Mouse (Mus musculus) hindbrain, embryonic 14.5 days (tissue): Measurements from ENCODE around the gene E130308A19Rik. TPM values are rescaled to one million over a fixed set of nuclear protein-coding genes. Genes with fewer than 3 reads are reported as not detected.

Source experiments
- ATAC-seq: fragments of 200-750 bp; cut with Nextera tagmentation; 2 replicates; pipeline ENCODE4 v1.8.0; 2017; ENCODE audit warnings: moderate number of reproducible peaks, mild to moderate bottlenecking, moderate TSS enrichment, moderate library complexity; ENCODE audit not compliant: low FRiP score
- DNase-seq: peaks from one replicate; pipeline ENCODE4 v3.0.0-alpha.2; 2015; ENCODE audit warnings: low spot score
- H3K27ac ChIP-seq: fragments of 300-500 bp; sonication (generic); 2 replicates; pipeline ENCODE4 v1.5.1; 2014; ENCODE audit warnings: mild to moderate bottlenecking, moderate library complexity
- H3K27me3 ChIP-seq: fragments of 300-500 bp; sonication (generic); 2 replicates; pipeline ENCODE4 v1.6.1; 2014; ENCODE audit warnings: mild to moderate bottlenecking, low read length, mixed read lengths; ENCODE audit not compliant: control insufficient read depth, insufficient read depth
- H3K36me3 ChIP-seq: fragments of 300-500 bp; sonication (generic); replicated peaks from 2 replicates; pipeline ENCODE4 v1.6.1; 2014; ENCODE audit not compliant: control insufficient read depth, insufficient read depth
- H3K4me1 ChIP-seq: fragments of 300-500 bp; sonication (generic); replicated peaks from 2 replicates; pipeline ENCODE4 v1.6.1; 2014; ENCODE audit warnings: antibody characterized with exemption, low read length, mixed read lengths; ENCODE audit not compliant: control insufficient read depth, insufficient read depth
- H3K4me2 ChIP-seq: fragments of 300-500 bp; sonication (generic); replicated peaks from 2 replicates; pipeline ENCODE4 v1.6.1; 2014; ENCODE audit warnings: mild to moderate bottlenecking, moderate library complexity
- H3K4me3 ChIP-seq: fragments of 300-500 bp; sonication (generic); replicated peaks from 2 replicates; pipeline ENCODE4 v1.5.1; 2014; ENCODE audit warnings: mild to moderate bottlenecking, low read length
- H3K9ac ChIP-seq: fragments of 300-500 bp; sonication (generic); 2 replicates; pipeline ENCODE4 v1.6.1; 2014
- H3K9me3 ChIP-seq: fragments of 300-500 bp; sonication (generic); 2 replicates; pipeline ENCODE4 v1.6.1; 2016; ENCODE audit warnings: low read length; ENCODE audit not compliant: control insufficient read depth
- WGBS: fragments of 180-500 bp; shearing (Covaris S2); extraction: QIAGEN DNeasy Blood & Tissue Kit; methylation state at CpG from one replicate; pipeline ENCODE4 v1.1.7; 2014; 5-methylcytosine and 5-hydroxymethylcytosine counted together
- polyA plus RNA-seq: library from polyadenylated mRNA; unstranded; fragments of >200 nt; fragmentation: Nextera tagmentation; extraction: Ambion mirVana; gene quantifications from 2 replicates; pipeline ENCODE4 v1.2.1, GENCODE M21; 2014

Gene E130308A19Rik
- 54.7 and 59.9 TPM in 2 replicates for polyA plus RNA-seq

DNA sequence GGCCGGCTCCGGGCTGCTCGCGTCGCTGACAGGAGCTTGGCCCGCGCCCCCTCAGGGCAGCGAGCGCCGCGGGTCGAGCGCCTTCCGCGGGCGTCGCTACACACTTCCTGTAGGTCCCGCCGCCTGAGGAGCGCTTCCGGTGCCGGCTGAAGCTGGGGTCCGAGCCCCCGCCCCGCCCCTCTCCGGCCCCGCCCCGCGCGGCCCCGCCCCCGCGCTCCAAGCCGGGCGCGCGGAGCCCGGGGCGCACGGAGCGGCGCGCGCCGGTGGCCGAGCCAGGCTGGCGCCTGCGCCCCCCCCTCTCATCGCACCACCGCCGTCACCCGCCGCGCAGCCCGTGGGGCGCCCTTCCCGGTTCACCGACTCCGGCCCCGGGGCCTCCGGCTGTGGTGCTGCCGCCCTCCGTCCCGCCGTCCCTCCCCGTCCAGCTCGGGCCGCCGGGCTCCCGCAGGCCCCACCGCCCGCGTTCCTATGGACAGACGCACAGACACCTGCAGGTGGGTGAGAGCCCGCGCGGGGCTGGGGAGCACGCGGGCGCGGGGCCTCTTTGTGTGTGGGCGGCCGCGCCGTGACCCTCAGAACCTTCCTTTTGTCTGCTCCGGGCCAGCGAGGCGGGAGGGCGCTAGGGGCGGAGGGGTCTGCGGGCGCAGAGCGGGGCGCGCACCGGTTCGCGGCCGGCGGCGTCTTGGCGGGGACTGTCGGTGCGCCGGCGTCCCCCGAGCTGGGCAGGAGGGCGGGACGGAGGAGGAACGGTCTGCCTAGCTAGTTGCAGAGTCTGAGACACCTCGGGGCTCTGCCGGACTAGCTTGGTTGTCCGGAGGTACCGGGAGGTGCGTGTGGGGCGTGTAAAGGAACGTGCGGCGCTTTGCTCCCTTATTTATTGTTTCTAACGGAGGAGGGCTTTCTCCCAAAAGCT is at the start of gene E130308A19Rik:
Gene E130308A19Rik (plus strand): TSS at position 214 of the 913 bp plus-strand sequence.
- peak; percentile 91 for ATAC-seq
- Histone ChIP-seq H3K9me3 (no peaks in the 10 kb centered on the region), H3K4me2 (peak within 1 kb of the TSS; percentile 84), H3K9ac (peak within 1 kb of the TSS; percentile 98), H3K4me1 (peaks cover 32% of the 10 kb centered on the region), H3K27ac (peak within 1 kb of the TSS; percentile 96), H3K4me3 (peak within 1 kb of the TSS; percentile 98), H3K27me3 (no peaks in the 10 kb centered on the region), H3K36me3 (no peaks in the 10 kb centered on the region)
- peak; percentile 80 for DNase-seq
- under 1% methylated on average over 79 of the region's 120 CpGs for WGBS

DNA sequence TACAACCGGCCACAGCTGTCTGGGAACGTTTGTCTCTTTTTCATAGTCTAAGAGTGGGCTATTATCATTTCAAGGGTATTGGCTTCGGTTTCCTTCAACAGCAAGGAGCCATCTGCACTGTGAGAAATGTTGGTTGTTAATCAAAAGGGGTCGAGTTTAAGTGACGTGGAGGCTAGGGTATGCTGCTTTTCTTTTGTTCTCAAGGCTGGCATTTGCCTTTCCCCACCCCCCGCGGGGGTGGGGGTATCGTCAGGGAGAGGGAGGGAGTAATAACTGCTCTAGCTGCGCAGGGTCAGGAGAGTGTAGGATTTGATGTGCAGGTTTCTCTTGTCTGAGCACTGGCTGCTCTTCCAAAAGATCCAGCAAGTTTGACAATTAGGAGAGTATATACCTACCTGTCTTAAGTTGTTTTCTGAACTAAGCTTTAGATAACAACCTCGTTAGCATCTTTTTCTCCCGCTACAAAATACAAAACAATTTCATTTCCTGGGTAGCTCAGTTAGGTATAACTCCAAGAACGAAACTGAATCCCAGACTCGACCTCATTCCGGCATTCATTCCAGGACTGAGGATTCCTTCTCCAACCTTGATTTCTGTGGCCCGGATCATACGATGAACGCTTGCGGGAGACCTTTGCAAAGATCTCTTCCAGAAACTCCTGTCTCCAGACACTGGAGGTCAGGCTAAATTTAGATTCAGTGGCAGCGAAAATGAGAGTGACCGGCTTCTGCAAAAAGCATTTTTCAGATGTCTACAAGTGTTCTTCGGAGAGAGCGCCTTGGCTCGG is 45.3 kb upstream of the E130308A19Rik start:
- DNase-seq, result peak; percentile 69
- no peaks in the 10 kb centered on the region for H3K9me3 ChIP-seq
- no peaks in the 10 kb centered on the region for H3K36me3 ChIP-seq
- WGBS, result under 1% methylated on average over 23 of the region's 23 CpGs
- no peaks in the 10 kb centered on the region for H3K27me3 ChIP-seq
- peak overlapping the region; percentile 93 for H3K27ac ChIP-seq
- H3K4me3 ChIP-seq, result peak overlapping the region; percentile 63
- ATAC-seq, result peak; percentile 63
- H3K4me1 ChIP-seq, result peaks cover 15% of the 10 kb centered on the region
- H3K9ac ChIP-seq, result peak overlapping the region; percentile 68
- H3K4me2 ChIP-seq, result peak overlapping the region; percentile 78

DNA sequence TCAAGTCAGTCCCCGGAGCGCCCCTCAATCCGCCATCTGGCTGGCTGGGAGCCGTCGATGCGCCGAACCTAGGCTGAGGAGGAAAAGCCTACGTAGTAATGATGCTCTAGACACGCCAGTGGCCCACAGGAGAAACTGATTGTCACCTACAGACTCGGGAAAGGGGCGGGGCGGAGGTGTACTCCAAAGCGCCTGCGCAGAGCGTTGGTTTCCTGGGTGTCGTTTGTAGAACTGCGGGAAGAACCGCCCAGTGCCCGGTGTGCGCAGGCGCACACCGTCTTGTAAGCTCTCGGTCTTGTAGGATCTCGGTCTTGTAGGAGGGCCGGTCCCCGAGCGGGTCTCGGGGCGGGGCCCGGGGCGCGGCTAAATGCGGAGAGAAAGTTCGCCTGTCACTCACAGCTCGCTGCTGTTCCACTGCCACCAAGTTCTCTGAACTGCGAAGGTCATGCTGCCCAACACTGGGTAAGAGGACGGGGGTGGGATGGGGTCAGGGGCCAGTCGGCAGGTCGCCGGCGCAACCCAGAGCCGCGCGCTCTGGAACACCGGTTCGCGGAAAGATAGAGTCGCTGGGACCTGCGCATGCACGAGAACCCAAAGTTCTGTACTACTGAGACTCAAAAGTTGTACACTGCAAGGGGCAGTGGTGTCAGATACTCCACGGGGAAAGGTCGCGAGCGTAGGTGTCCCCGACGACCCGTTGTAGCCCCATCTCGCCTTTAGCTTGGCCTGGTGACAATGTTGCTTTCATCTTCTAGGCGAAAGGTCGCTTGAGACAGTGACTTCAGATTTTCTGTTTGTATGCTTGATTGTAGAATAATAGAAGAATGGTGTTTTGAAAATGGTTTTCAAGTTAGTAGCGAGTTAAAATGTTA is 44.5 kb upstream of the E130308A19Rik start, which contains the start of gene Hsdl2:
Gene Hsdl2 (plus strand): TSS at position 250 of the 872 bp plus-strand sequence.
- no peaks in the 10 kb centered on the region for H3K9me3 ChIP-seq
- peak within 1 kb of the TSS; percentile 93 for H3K27ac ChIP-seq
- no peaks in the 10 kb centered on the region for H3K36me3 ChIP-seq
- DNase-seq, result peak; percentile 100
- peaks cover 15% of the 10 kb centered on the region for H3K4me1 ChIP-seq
- no peaks in the 10 kb centered on the region for H3K27me3 ChIP-seq
- peak within 1 kb of the TSS; percentile 63 for H3K4me3 ChIP-seq
- peak within 1 kb of the TSS; percentile 68 for H3K9ac ChIP-seq
- ATAC-seq, result peak; percentile 97
- WGBS, result under 1% methylated on average over 61 of the region's 61 CpGs
- H3K4me2 ChIP-seq, result peak within 1 kb of the TSS; percentile 78

DNA sequence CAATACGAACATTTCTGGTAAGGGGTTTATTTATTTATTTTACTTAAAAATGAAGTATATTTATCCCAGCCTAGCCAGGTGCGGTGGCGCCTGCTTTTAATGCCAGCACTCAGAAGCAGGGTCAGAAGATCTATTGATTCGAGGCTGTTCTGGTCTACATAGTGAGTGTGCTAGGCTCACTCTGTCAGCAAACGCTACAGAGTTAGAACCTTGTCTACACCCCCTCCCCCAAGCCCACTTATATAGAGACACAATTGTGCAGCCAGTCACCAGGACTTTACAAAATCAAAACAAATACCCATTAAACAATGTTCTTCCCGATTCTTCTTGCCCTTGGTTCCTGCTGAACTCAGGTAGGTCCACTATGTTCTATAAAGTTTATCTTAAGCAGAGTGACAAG is 43.8 kb upstream of the E130308A19Rik start:
- Histone ChIP-seq H3K4me2 (peak overlapping the region; percentile 78), H3K27me3 (no peaks in the 10 kb centered on the region), H3K4me1 (peaks cover 15% of the 10 kb centered on the region), H3K9me3 (no peaks in the 10 kb centered on the region), H3K4me3 (peak overlapping the region; percentile 63), H3K9ac (peak overlapping the region; percentile 54), H3K27ac (no peak overlapping the region), H3K36me3 (no peaks in the 10 kb centered on the region)
- no peak for ATAC-seq
- DNase-seq, result no peak
- WGBS, result 27% methylated on average over 6 of the region's 6 CpGs

DNA sequence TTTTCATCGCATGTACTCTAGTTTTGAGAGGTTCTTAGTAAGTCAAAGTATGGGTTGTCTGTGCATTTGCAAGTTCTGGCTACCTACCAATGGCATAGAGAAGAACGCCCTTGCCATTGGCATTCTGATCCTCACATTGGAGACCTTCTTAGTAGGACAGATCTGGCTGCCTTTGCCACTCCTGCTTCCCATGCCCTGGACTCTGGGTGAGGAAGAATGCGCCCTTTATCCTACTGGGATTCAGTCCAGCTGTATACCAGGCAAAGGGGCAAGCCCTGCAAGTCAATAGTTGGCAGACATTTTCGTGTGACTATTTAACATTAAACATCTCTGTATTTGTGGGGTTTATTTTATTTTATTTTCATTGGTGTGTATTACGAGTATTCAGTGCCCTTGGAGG is 40.9 kb upstream of the E130308A19Rik start:
- H3K9me3 ChIP-seq, result no peaks in the 10 kb centered on the region
- no peak for DNase-seq

DNA sequence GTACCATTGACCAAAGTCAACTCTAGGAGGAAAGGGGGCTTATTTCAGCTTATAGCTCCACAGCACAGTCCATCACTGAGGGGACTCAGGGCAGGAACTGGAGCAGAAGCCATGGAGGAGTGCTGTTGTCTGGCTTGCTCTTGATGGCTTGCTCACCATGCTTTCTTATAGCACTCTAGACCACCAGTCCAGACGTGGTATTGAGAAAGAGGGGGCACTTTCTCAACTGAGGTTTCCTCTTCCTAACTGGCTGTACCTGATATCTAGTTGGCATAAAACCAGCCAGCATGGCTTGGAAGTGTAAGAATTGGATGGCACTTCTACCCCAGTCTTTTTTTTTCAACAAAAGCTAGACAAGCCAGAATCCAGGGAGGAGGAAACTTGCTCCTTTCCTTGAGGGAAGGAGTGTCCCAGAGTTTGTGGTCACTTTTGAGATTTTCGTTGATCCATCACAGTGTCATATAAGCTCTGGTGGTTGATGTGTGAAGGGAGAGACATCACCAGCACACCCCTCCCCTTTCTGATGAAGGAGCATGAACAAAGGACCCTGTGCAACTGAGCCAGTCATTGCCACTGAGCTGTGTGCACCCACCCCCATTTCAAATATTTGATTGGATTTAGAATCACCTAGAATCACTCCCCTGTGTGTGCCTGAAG is 38.7 kb upstream of the E130308A19Rik start:
- H3K9me3 ChIP-seq, result no peaks in the 10 kb centered on the region
- H3K4me3 ChIP-seq, result no peak overlapping the region
- WGBS, result 74% methylated on average over 2 of the region's 2 CpGs
- no peaks in the 10 kb centered on the region for H3K27me3 ChIP-seq
- no peak overlapping the region for H3K4me2 ChIP-seq
- DNase-seq, result no peak
- H3K27ac ChIP-seq, result no peak overlapping the region
- H3K4me1 ChIP-seq, result peaks cover 4% of the 10 kb centered on the region; the same call in 1 of the 2 replicates
- ATAC-seq, result no peak
- H3K36me3 ChIP-seq, result no peaks in the 10 kb centered on the region
- no peak overlapping the region for H3K9ac ChIP-seq

More for the DNA sequence above, 40.9 kb upstream of the E130308A19Rik start:
- ATAC-seq, result no peak
- Histone ChIP-seq H3K27ac (no peak overlapping the region), H3K4me2 (no peak overlapping the region), H3K9ac (no peak overlapping the region), H3K4me3 (no peak overlapping the region), H3K27me3 (no peaks in the 10 kb centered on the region), H3K36me3 (no peaks in the 10 kb centered on the region), H3K4me1 (peaks cover 13% of the 10 kb centered on the region)
- WGBS, result 82% methylated on average over 5 of the region's 5 CpGs

DNA sequence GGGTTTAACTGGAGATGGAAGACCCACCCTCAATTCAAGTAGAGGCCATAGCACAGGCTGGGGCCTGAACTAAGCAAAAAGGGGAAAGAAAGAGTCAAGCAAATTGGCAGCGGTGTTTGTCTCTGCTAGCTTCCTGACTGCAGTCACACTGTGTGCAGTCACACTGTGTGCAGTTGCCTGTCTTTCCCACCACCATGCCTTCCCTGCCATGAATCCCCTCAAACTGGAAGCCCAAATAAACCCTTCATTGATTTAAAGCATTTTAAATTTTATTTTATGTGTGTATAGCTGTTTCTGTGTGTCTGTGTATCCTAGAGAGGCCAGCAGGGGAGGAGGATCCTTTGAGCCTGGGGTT is 38.2 kb upstream of the E130308A19Rik start:
- H3K4me1 ChIP-seq, result 0 out of 2 replicates have a peak, but pooled peaks cover under 1% of the 10 kb centered on the region
- no peak overlapping the region for H3K4me2 ChIP-seq
- H3K27ac ChIP-seq, result no peak overlapping the region
- no peak overlapping the region for H3K4me3 ChIP-seq
- WGBS, result 94% methylated on average over 1 of the region's 1 CpGs
- no peaks in the 10 kb centered on the region for H3K27me3 ChIP-seq
- no peak overlapping the region for H3K9ac ChIP-seq
- H3K36me3 ChIP-seq, result no peaks in the 10 kb centered on the region
- ATAC-seq, result no peak
- H3K9me3 ChIP-seq, result no peaks in the 10 kb centered on the region
- DNase-seq, result no peak

DNA sequence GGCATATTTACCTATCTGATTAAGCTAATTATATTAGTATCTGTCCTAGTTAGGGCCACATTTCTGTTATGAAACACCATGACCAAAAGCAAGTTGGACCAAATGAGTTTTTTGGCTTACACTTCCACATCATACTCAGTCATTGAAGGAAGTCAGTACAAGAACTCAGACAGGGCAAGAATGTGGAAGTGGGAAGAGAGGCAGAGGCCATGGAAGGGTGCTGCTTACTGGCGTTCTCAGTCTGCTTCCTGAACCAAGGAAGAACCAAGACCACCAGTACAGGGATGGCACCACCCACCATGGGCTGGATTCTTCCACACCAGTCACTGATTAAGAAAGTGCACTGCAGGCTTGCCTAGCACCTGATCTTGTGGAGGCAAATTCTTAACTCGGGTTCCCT is 31.4 kb upstream of the E130308A19Rik start:
- no peak overlapping the region for H3K4me3 ChIP-seq
- no peak overlapping the region for H3K4me2 ChIP-seq
- H3K9ac ChIP-seq, result no peak overlapping the region
- H3K27me3 ChIP-seq, result no peaks in the 10 kb centered on the region
- no peaks in the 10 kb centered on the region for H3K4me1 ChIP-seq
- peaks cover 23% of the 10 kb centered on the region; the same call in 1 of the 2 replicates for H3K36me3 ChIP-seq
- ATAC-seq (no peak), DNase-seq (no peak)
- H3K27ac ChIP-seq, result no peak overlapping the region
- WGBS, result 80% methylated on average over 2 of the region's 2 CpGs
- H3K9me3 ChIP-seq, result no peaks in the 10 kb centered on the region
